Mouse (Mus musculus) lung, postnatal 0 days (tissue): ENCODE results near the gene Olfr1111.

Experiments used
- CTCF ChIP-seq: IDR thresholded peaks from 2 replicates; pipeline ENCODE4 v1.5.1; 2016; ENCODE audit warnings: antibody characterized with exemption, mild to moderate bottlenecking
- EP300 ChIP-seq: IDR thresholded peaks from 2 replicates; pipeline ENCODE4 v1.6.1; 2016; ENCODE audit warnings: antibody characterized with exemption, mild to moderate bottlenecking, control low read depth

GRCm38 (mm10) chr2:87140200-87140599 is 12.2 kb downstream of the Olfr1111 start, which contains the start of gene Olfr1110:
- no peak for TF ChIP-seq CTCF
- TF ChIP-seq EP300: no peak
